Mouse (Mus musculus) small intestine, adult 2 months (tissue): ENCODE results near the gene Ablim1.

Experiments used
- CTCF ChIP-seq: fragments of 200-500 bp; IDR thresholded peaks from 2 replicates; pipeline ENCODE4 v1.5.1; 2012; ENCODE audit warnings: low read depth, mild to moderate bottlenecking, control low read depth, inconsistent platforms, low read length, moderate library complexity, mixed read lengths; ENCODE audit not compliant: insufficient replicate concordance, insufficient read length; ENCODE audit errors: extremely low read depth
- POLR2A ChIP-seq: fragments of 200-500 bp; IDR thresholded peaks from 2 replicates; pipeline ENCODE4 v1.6.1; 2012; ENCODE audit warnings: low read depth, mild to moderate bottlenecking, control low read depth, inconsistent platforms, low read length, moderate library complexity

DNA sequence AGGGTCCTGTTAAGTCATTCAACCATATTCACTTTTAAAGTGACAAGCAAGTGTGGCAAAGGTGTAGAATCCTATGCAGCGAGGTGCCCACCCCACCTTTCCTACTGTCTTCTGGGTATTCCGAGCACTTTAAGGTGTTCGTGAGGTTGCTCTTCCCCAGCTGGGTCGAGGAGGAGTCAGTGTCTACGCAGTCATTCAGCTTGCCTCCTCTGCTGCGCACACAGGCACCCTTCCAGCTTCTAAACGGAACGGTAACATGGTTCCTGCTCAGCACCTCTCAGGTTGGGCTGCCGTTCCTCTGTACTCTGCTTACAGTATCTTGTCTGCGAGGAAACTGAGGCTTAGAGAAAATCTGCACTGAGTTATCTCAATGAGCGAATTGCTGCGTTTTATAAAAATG is 40.4 kb downstream of the Ablim1 start:
- no peak for TF ChIP-seq CTCF
- TF ChIP-seq POLR2A, result no peak
